Mouse (Mus musculus) lung, postnatal 0 days (tissue): ENCODE measurements around the gene Itgb1. TPM values are rescaled to one million over a fixed set of nuclear protein-coding genes. Genes with fewer than 3 reads are reported as not detected.

Experiments used
- ATAC-seq: fragments of 200-750 bp; cut with Nextera tagmentation; 2 replicates; pipeline ENCODE4 v1.8.0; 2017; ENCODE audit warnings: moderate library complexity
- DNase-seq: peaks from one replicate; pipeline ENCODE4 v3.0.0-alpha.2; 2016; ENCODE audit warnings: low spot score
- H3K27ac ChIP-seq: fragments of 300-500 bp; sonication (generic); 2 replicates; pipeline ENCODE4 v1.5.1; 2014; ENCODE audit warnings: antibody characterized with exemption, mild to moderate bottlenecking, low read length, mixed read lengths
- H3K27me3 ChIP-seq: fragments of 300-500 bp; sonication (generic); replicated peaks from 2 replicates; pipeline ENCODE4 v1.6.1; 2014; ENCODE audit warnings: low read length, mixed read lengths; ENCODE audit not compliant: insufficient read depth
- H3K36me3 ChIP-seq: fragments of 300-500 bp; sonication (generic); 2 replicates; pipeline ENCODE4 v1.6.1; 2014; ENCODE audit warnings: low read length, mixed read lengths; ENCODE audit not compliant: insufficient read depth
- H3K4me1 ChIP-seq: fragments of 300-500 bp; sonication (generic); 2 replicates; pipeline ENCODE4 v1.6.1; 2014; ENCODE audit warnings: antibody characterized with exemption, low read depth, low read length, mixed read lengths; ENCODE audit not compliant: insufficient read depth
- H3K4me2 ChIP-seq: fragments of 300-500 bp; sonication (generic); replicated peaks from 2 replicates; pipeline ENCODE4 v1.6.1; 2014; ENCODE audit warnings: low read depth, mild to moderate bottlenecking, low read length, moderate library complexity, mixed read lengths
- H3K4me3 ChIP-seq: fragments of 300-500 bp; sonication (generic); 2 replicates; pipeline ENCODE4 v1.5.1; 2014; ENCODE audit warnings: low read depth, low read length
- H3K9ac ChIP-seq: fragments of 300-500 bp; sonication (generic); replicated peaks from 2 replicates; pipeline ENCODE4 v1.6.1; 2014; ENCODE audit warnings: low read depth, mild to moderate bottlenecking
- H3K9me3 ChIP-seq: fragments of 300-500 bp; sonication (generic); 2 replicates; pipeline ENCODE4 v1.6.1; 2016; ENCODE audit warnings: low read length, mixed read lengths
- CTCF ChIP-seq: IDR thresholded peaks from 2 replicates; pipeline ENCODE4 v1.5.1; 2016; ENCODE audit warnings: antibody characterized with exemption, mild to moderate bottlenecking
- EP300 ChIP-seq: IDR thresholded peaks from 2 replicates; pipeline ENCODE4 v1.6.1; 2016; ENCODE audit warnings: antibody characterized with exemption, mild to moderate bottlenecking, control low read depth
- WGBS: fragments of 180-500 bp; shearing (Covaris S2); extraction: QIAGEN DNeasy Blood & Tissue Kit; methylation state at CpG from one replicate; pipeline ENCODE4 v1.1.7; 2014; 5-methylcytosine and 5-hydroxymethylcytosine counted together
- polyA plus RNA-seq: library from polyadenylated mRNA; unstranded; fragments of >200 nt; fragmentation: Nextera tagmentation; extraction: Ambion mirVana; gene quantifications from 2 replicates; pipeline ENCODE4 v1.2.1, GENCODE M21; 2015

Gene Itgb1
- polyA plus RNA-seq, 1 experiment from 2014 or later: 344 TPM

DNA sequence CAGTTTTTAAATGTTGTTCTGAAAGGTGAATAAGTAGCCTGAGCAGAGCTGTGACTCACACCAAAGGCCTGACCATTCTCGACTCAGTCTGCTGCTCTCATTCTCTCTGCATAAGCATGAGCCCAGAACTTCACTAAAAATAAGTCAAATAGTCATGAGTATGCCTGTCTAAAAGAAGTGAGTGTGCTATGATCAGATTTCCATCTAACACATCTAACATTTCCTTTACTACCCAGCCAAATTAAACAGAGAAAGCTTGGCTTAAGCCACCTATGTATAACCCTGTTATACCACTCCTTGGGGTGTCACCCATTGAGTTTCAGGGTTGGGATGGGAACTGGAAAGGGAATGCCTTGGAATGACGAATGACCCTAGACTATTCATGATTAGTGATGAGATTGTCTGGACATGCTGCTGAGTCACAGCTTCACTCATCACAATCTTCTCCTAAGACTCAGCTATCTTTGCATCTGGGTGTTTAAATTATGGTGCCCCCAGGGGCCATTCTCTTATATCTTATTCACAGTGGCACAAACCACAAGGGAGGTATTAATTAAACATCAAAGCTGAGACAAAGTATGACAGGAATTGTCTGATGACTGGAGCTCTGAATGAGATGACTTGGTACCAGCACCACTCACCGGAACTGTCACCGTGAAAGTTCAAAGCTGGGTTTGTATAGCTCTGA, 18.7 kb upstream of the Itgb1 start:
- Histone ChIP-seq H3K36me3 (no peaks in the 10 kb centered on the region), H3K9me3 (no peaks in the 10 kb centered on the region), H3K27me3 (no peaks in the 10 kb centered on the region), H3K4me2 (no peak overlapping the region), H3K4me3 (no peak overlapping the region), H3K27ac (no peak overlapping the region), H3K4me1 (no peaks in the 10 kb centered on the region), H3K9ac (no peak overlapping the region)
- DNase-seq: no peak
- WGBS: 71% methylated on average over 4 of the region's 4 CpGs
- TF ChIP-seq CTCF (no peak), EP300 (no peak)
- ATAC-seq: no peak

GRCm38 (mm10) chr8:128671813-128672212, 13.6 kb upstream of the Itgb1 start:
- Histone ChIP-seq H3K9ac (no peak overlapping the region), H3K27ac (no peak overlapping the region), H3K9me3 (no peaks in the 10 kb centered on the region), H3K36me3 (no peaks in the 10 kb centered on the region), H3K4me3 (no peak overlapping the region), H3K27me3 (no peaks in the 10 kb centered on the region), H3K4me1 (no peaks in the 10 kb centered on the region), H3K4me2 (no peak overlapping the region)
- 85% methylated on average over 1 of the region's 1 CpGs for WGBS
- ATAC-seq: no peak
- DNase-seq: no peak
- TF ChIP-seq EP300 (no peak), CTCF (no peak)

DNA sequence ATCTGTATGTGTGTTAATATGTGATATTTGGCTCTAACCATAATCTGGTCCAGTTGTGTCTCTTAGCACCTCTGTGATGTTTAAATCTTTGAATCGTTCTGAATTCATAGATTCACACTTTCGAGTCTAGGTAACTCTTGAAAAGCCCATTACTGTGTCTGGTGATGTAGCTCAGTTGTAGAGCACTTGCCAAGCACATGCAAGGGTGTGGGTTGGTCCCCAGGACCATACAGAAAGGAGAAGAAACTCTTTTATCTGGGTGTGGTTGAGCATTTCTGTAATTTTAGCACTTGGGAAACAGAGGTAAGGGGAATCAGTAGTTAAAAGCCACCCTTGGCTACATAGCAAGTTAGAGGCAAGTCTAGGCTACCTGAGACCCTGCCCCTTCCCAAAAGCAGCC, 13.0 kb upstream of the Itgb1 start:
- no peak overlapping the region for H3K9ac ChIP-seq
- 75% methylated on average over 2 of the region's 2 CpGs for whole genome bisulfite sequencing
- ATAC-seq: no peak

GRCm38 (mm10) chr8:128672950-128673349, 12.5 kb upstream of the Itgb1 start:
- Histone ChIP-seq H3K4me1 (no peaks in the 10 kb centered on the region), H3K9ac (no peak overlapping the region), H3K27me3 (no peaks in the 10 kb centered on the region), H3K4me2 (no peak overlapping the region), H3K27ac (no peak overlapping the region), H3K9me3 (no peaks in the 10 kb centered on the region), H3K36me3 (no peaks in the 10 kb centered on the region), H3K4me3 (no peak overlapping the region)
- ATAC-seq (no peak), DNase-seq (no peak)
- TF ChIP-seq EP300: no peak
- no peak for TF ChIP-seq CTCF
- 73% methylated on average over 1 of the region's 1 CpGs for WGBS

More for the DNA sequence above, 13.0 kb upstream of the Itgb1 start:
- Histone ChIP-seq H3K36me3 (no peaks in the 10 kb centered on the region), H3K4me3 (no peak overlapping the region), H3K27me3 (no peaks in the 10 kb centered on the region), H3K9me3 (no peaks in the 10 kb centered on the region), H3K4me1 (no peaks in the 10 kb centered on the region), H3K27ac (no peak overlapping the region), H3K4me2 (no peak overlapping the region)
- TF ChIP-seq EP300 (no peak), CTCF (no peak)
- no peak for DNase-seq

DNA sequence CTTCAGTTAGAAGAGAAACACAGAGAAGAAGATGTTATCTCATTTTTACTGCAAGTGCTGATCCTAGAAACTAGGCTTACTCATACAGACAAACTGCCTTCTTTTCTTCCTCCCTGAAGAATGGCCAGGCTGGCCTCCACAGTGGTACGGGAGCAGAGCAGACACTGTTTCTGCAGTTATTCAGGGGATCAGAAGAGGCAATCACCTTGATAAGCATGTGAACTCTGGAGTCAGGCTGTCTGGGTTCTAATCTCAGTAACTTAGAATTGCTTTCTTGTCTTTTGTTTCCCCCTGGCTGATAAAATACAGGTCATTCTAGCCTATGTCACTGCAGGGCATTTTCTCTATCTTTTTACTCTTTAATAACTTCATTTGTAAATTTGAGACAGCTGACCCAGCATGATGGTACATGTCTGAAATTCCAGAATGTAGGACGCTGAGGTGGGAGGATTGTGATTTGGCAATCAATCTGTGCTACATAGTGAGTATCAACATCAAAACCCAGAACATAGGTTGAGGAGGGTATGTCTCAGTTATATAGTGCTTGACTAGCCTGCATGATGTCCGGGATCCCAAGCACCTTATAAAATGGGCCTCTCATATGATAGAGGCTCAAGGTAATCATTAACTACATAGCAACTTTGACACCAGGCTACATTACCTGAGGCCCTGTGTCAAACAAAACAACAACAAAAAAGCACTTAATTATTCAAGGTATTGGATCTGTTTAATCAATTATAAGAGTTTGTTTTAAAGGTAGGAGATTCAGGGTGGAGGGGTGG, 9.4 kb upstream of the Itgb1 start:
- Histone ChIP-seq H3K9me3 (no peaks in the 10 kb centered on the region), H3K4me3 (no peak overlapping the region), H3K36me3 (no peaks in the 10 kb centered on the region), H3K27me3 (no peaks in the 10 kb centered on the region), H3K4me1 (0 out of 2 replicates have a peak, but pooled peaks cover 4% of the 10 kb centered on the region), H3K27ac (no peak overlapping the region), H3K4me2 (no peak overlapping the region), H3K9ac (no peak overlapping the region)
- TF ChIP-seq CTCF (no peak), EP300 (no peak)
- WGBS: 77% methylated on average over 3 of the region's 3 CpGs
- ATAC-seq (no peak), DNase-seq (no peak)

GRCm38 (mm10) chr8:128679909-128680308, 5.5 kb upstream of the Itgb1 start:
- WGBS: 13% methylated on average over 2 of the region's 2 CpGs
- H3K9me3 ChIP-seq: no peaks in the 10 kb centered on the region
- no peak overlapping the region for H3K4me3 ChIP-seq
- no peaks in the 10 kb centered on the region for H3K36me3 ChIP-seq
- no peak overlapping the region for H3K4me2 ChIP-seq
- H3K9ac ChIP-seq: no peak overlapping the region
- ATAC-seq (peak; percentile 95), DNase-seq (peak; percentile 95)
- 0 out of 2 replicates have a peak, but pooled peaks cover 4% of the 10 kb centered on the region for H3K4me1 ChIP-seq
- TF ChIP-seq CTCF (no peak), EP300 (peak; percentile 67; the same call in 1 of the 2 replicates)
- no peaks in the 10 kb centered on the region for H3K27me3 ChIP-seq
- H3K27ac ChIP-seq: peak overlapping the region; percentile 66
